Mouse (Mus musculus) cerebellum, adult 2 months (tissue): Measurements from ENCODE around the gene Zp3. TPM values are rescaled to one million over a fixed set of nuclear protein-coding genes. Genes with fewer than 3 reads are reported as not detected.

ENCODE experiments used
- DNase-seq, 2 experiments: peaks; one replicate each; pipeline ENCODE4 v3.0.0; 2021
- H3K27ac ChIP-seq: fragments of 200-500 bp; 2 replicates; pipeline ENCODE4 v1.5.1; 2012; ENCODE audit warnings: low read length, control low read depth, inconsistent platforms; ENCODE audit not compliant: insufficient read depth
- H3K27me3 ChIP-seq: fragments of 200-500 bp; 2 replicates; pipeline ENCODE4 v1.6.1; 2012; ENCODE audit warnings: inconsistent platforms, mild to moderate bottlenecking, low read length, moderate library complexity; ENCODE audit not compliant: control insufficient read depth, insufficient read depth
- H3K4me1 ChIP-seq: fragments of 200-500 bp; 2 replicates; pipeline ENCODE4 v1.6.1; 2011; ENCODE audit warnings: low read length; ENCODE audit not compliant: control insufficient read depth, insufficient read depth
- H3K4me3 ChIP-seq: fragments of 200-500 bp; replicated peaks from 2 replicates; pipeline ENCODE3; 2011; ENCODE audit warnings: mild to moderate bottlenecking, low read depth, low read length, control low read depth; ENCODE audit not compliant: insufficient read depth
- CTCF ChIP-seq: fragments of 200-500 bp; IDR thresholded peaks from 2 replicates; pipeline ENCODE4 v1.5.1; 2011; ENCODE audit warnings: low read depth, mild to moderate bottlenecking, control low read depth, low read length, moderate library complexity, borderline replicate concordance; ENCODE audit not compliant: insufficient read depth
- POLR2A ChIP-seq: fragments of 200-500 bp; IDR thresholded peaks from 2 replicates; pipeline ENCODE4 v1.6.1; 2011; ENCODE audit warnings: low read length, control low read depth, borderline replicate concordance; ENCODE audit not compliant: insufficient read depth
- WGBS: fragments of 180-500 bp; shearing (Covaris S2); methylation state at CpG from one replicate; pipeline ENCODE4 v1.1.7; 2018; 5-methylcytosine and 5-hydroxymethylcytosine counted together
- polyA plus RNA-seq: library from polyadenylated mRNA; depleted of rRNA; stranded (reverse); fragments of >200 nt; gene quantifications from 2 replicates; pipeline ENCODE4 v1.2.3, GENCODE M21; 2012

Gene Zp3
- polyA plus RNA-seq, 1 experiment = 0.23 TPM

GRCm38 (mm10) chr5:135956300-135957206 lies 23.3 kb upstream of the Zp3 start:
- 76% methylated on average over 9 of the region's 9 CpGs for WGBS
- TF ChIP-seq POLR2A (no peak), CTCF (no peak)
- DNase-seq = no peak
- Histone ChIP-seq H3K4me1 (no peaks in the 10 kb centered on the region), H3K27ac (peak overlapping the region; percentile 44; the same call in 1 of the 2 replicates), H3K4me3 (peak overlapping the region; percentile 62), H3K27me3 (no peaks in the 10 kb centered on the region)

GRCm38 (mm10) chr5:135957207-135957974 lies 22.5 kb upstream of the Zp3 start:
- peak overlapping the region; percentile 62 for H3K4me3 ChIP-seq
- WGBS = 9% methylated on average over 28 of the region's 28 CpGs

GRCm38 (mm10) chr5:135958367-135958766 lies 21.5 kb upstream of the Zp3 start:
- no peak for DNase-seq
- WGBS = 90% methylated on average over 4 of the region's 4 CpGs
- Histone ChIP-seq H3K27ac (no peak overlapping the region; the same call in 1 of the 2 replicates), H3K4me3 (no peak overlapping the region), H3K27me3 (no peaks in the 10 kb centered on the region), H3K4me1 (no peaks in the 10 kb centered on the region)
- TF ChIP-seq CTCF (no peak), POLR2A (no peak)

More at GRCm38 (mm10) chr5:135957207-135957974, 22.5 kb upstream of the Zp3 start:
- TF ChIP-seq CTCF (no peak), POLR2A (peak; percentile 61; the same call in 1 of the 2 replicates)
- no peaks in the 10 kb centered on the region for H3K27me3 ChIP-seq
- peak overlapping the region; percentile 65 for H3K27ac ChIP-seq
- DNase-seq = peak; percentile 89 to 95
- no peaks in the 10 kb centered on the region for H3K4me1 ChIP-seq

- H3K27me3 ChIP-seq = no peaks in the 10 kb centered on the region
Measured at GRCm38 (mm10) chr5:135959911-135960310, 20.0 kb upstream of the Zp3 start.

GRCm38 (mm10) chr5:135960909-135961635 lies 18.8 kb upstream of the Zp3 start:
- no peak overlapping the region for H3K27ac ChIP-seq
- H3K27me3 ChIP-seq = no peaks in the 10 kb centered on the region
- WGBS = 94% methylated on average over 15 of the region's 15 CpGs
- TF ChIP-seq POLR2A (no peak), CTCF (no peak)
- peaks cover 4% of the 10 kb centered on the region; the same call in 1 of the 2 replicates for H3K4me1 ChIP-seq
- no peak overlapping the region for H3K4me3 ChIP-seq
- peak in 1 of 2 experiments; percentile 29 for DNase-seq

More at GRCm38 (mm10) chr5:135959911-135960310, 20.0 kb upstream of the Zp3 start:
- Histone ChIP-seq H3K27ac (no peak overlapping the region), H3K4me1 (no peaks in the 10 kb centered on the region), H3K4me3 (no peak overlapping the region)
- no peak for DNase-seq
- TF ChIP-seq POLR2A (no peak), CTCF (no peak)
- WGBS = 66% methylated on average over 7 of the region's 7 CpGs

GRCm38 (mm10) chr5:135962125-135962491 lies 17.8 kb upstream of the Zp3 start:
- Histone ChIP-seq H3K4me1 (peaks cover 4% of the 10 kb centered on the region; the same call in 1 of the 2 replicates), H3K27me3 (no peaks in the 10 kb centered on the region), H3K27ac (peak overlapping the region; percentile 83), H3K4me3 (peak overlapping the region; percentile 76)
- no peak for DNase-seq
- TF ChIP-seq POLR2A (no peak), CTCF (no peak)
- WGBS = under 1% methylated on average over 11 of the region's 11 CpGs

- TF ChIP-seq POLR2A = peak; percentile 96
- TF ChIP-seq CTCF = no peak
Measured at GRCm38 (mm10) chr5:135962492-135963279, 17.2 kb upstream of the Zp3 start.

More at GRCm38 (mm10) chr5:135962492-135963279, 17.2 kb upstream of the Zp3 start:
- DNase-seq = peak; percentile 98
- peak overlapping the region; percentile 76 for H3K4me3 ChIP-seq
- H3K27ac ChIP-seq = peak overlapping the region; percentile 89
- under 1% methylated on average over 64 of the region's 64 CpGs for WGBS
- H3K27me3 ChIP-seq = no peaks in the 10 kb centered on the region
- H3K4me1 ChIP-seq = peaks cover 4% of the 10 kb centered on the region; the same call in 1 of the 2 replicates
